Mouse (Mus musculus): ENCODE measurements around the gene Sag. TPM values are rescaled to one million over a fixed set of nuclear protein-coding genes. Genes with fewer than 3 reads are reported as not detected.

Sag gene
- polyA plus RNA-seq, 1 experiment from 2014 or later = 1.9 TPM

DNA sequence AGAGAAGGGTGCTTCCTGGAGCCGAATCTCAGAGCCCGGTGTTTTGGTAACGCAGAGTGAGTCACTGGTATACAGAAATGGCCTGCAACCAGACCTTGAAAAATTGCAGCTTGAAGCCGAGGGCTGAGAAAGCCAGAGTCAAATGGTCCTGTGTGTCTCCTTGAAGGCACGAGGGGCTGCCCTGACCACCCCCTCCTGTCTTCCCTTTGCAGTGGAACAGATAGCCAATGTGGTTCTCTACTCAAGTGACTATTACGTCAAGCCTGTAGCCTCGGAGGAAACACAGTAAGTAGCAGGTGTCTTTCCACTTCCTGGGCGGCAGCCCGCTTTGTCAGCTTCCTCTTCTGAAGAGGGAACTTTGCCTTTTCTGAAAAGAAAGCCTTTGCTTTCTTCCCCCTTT lies 24.7 kb downstream of the Sag start:
- Histone ChIP-seq H3K27me3 (replicated peaks; ENCODE audit: control insufficient read depth, insufficient read depth, low read length) (no peaks in the 10 kb centered on the region), H3K4me1 (replicated peaks; ENCODE audit: control insufficient read depth, insufficient read depth, low read length) (no peaks in the 10 kb centered on the region), H3K36me3 (ENCODE audit: control insufficient read depth, insufficient read depth) (no peaks in the 10 kb centered on the region), H3K4me2 (ENCODE audit: low read length) (no peak overlapping the region), H3K9me3 (ENCODE audit: control insufficient read depth, low read length) (no peaks in the 10 kb centered on the region), H3K9ac (replicated peaks; ENCODE audit: low read depth, low read length) (no peak overlapping the region), H3K4me3 (replicated peaks; ENCODE audit: low read length) (no peak overlapping the region), H3K27ac (ENCODE audit: low read length) (no peak overlapping the region)
- ATAC-seq = no peak
- 82% methylated on average over 9 of the region's 9 CpGs for WGBS

- no peak; the same call in 1 of the 2 replicates for ATAC-seq
- Histone ChIP-seq H3K27ac (ENCODE audit: low read length) (no peak overlapping the region), H3K4me3 (replicated peaks; ENCODE audit: low read length) (no peak overlapping the region), H3K9me3 (ENCODE audit: control insufficient read depth, low read length) (no peaks in the 10 kb centered on the region), H3K4me1 (replicated peaks; ENCODE audit: control insufficient read depth, insufficient read depth, low read length) (no peaks in the 10 kb centered on the region), H3K36me3 (ENCODE audit: control insufficient read depth, insufficient read depth) (no peaks in the 10 kb centered on the region), H3K27me3 (replicated peaks; ENCODE audit: control insufficient read depth, insufficient read depth, low read length) (no peaks in the 10 kb centered on the region), H3K9ac (replicated peaks; ENCODE audit: low read depth, low read length) (no peak overlapping the region), H3K4me2 (ENCODE audit: low read length) (no peak overlapping the region)
- 42% methylated on average over 7 of the region's 7 CpGs for WGBS
These were observed 25.6 kb downstream of the Sag start for GRCm38 (mm10) chr1:87828926-87829580.

- no peaks in the 10 kb centered on the region for H3K27me3 ChIP-seq (replicated peaks; ENCODE audit: control insufficient read depth, insufficient read depth, low read length)
- no peak overlapping the region for H3K4me3 ChIP-seq (replicated peaks; ENCODE audit: low read length)
- no peaks in the 10 kb centered on the region for H3K9me3 ChIP-seq (ENCODE audit: control insufficient read depth, low read length)
- no peak overlapping the region for H3K4me2 ChIP-seq (ENCODE audit: low read length)
- 61% methylated on average over 6 of the region's 6 CpGs for WGBS
- H3K4me1 ChIP-seq (replicated peaks; ENCODE audit: control insufficient read depth, insufficient read depth, low read length) = no peaks in the 10 kb centered on the region
- no peak for ATAC-seq
- no peak overlapping the region for H3K9ac ChIP-seq (replicated peaks; ENCODE audit: low read depth, low read length)
- H3K36me3 ChIP-seq (ENCODE audit: control insufficient read depth, insufficient read depth) = no peaks in the 10 kb centered on the region
- no peak overlapping the region for H3K27ac ChIP-seq (ENCODE audit: low read length)
These were observed 26.2 kb downstream of the Sag start for GRCm38 (mm10) chr1:87829621-87830211.

DNA sequence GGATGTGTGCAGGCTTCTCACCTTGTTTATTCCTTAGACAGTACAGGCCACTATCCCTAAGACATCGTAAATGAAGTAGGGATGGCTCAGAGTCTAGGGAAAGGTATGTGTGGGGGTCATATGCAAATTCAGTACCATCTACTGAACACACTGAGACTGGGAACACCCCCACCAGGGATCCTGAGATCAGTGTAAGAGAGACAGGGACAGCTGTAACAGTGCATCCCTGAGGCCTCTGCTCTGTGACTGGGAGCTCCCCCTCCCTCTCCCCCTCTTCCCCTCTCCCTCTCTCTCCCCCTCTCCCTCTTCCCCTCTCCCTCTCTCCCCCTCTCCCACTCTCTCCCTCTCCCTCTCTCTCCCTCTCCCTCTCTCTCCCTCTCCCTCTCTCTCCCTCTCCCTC lies 33.0 kb downstream of the Sag start:
- H3K4me1 ChIP-seq (replicated peaks; ENCODE audit: control insufficient read depth, insufficient read depth, low read length) = no peaks in the 10 kb centered on the region
- WGBS = 70% methylated on average over 1 of the region's 1 CpGs
- no peaks in the 10 kb centered on the region for H3K27me3 ChIP-seq (replicated peaks; ENCODE audit: control insufficient read depth, insufficient read depth, low read length)
- ATAC-seq = no peak
- no peaks in the 10 kb centered on the region for H3K9me3 ChIP-seq (ENCODE audit: control insufficient read depth, low read length)
- no peak overlapping the region for H3K4me2 ChIP-seq (ENCODE audit: low read length)
- no peak overlapping the region for H3K27ac ChIP-seq (ENCODE audit: low read length)
- H3K36me3 ChIP-seq (ENCODE audit: control insufficient read depth, insufficient read depth) = no peaks in the 10 kb centered on the region
- no peak overlapping the region for H3K4me3 ChIP-seq (replicated peaks; ENCODE audit: low read length)
- no peak overlapping the region for H3K9ac ChIP-seq (replicated peaks; ENCODE audit: low read depth, low read length)

DNA sequence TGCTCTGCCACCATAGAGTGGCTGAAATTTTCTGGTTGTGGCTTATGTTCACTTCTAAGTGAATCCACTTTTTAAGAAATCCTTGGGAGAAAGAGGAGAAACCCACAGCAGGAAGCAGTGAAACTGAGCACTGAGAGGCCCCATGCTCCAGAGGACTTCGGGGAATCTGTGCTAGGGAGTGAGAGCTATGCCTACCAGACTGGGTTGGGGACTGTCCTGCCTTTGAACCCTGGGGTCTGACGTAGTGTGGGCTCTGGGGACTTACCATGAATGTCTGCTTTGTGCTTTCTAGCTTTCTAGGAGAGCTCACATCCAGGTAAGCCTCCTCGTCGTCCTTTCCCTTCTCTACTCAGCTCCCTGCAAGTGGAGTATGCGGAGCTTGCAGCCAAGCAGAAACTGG lies 33.5 kb downstream of the Sag start:
- ATAC-seq = no peak
- Histone ChIP-seq H3K4me2 (ENCODE audit: low read length) (no peak overlapping the region), H3K36me3 (ENCODE audit: control insufficient read depth, insufficient read depth) (no peaks in the 10 kb centered on the region), H3K27me3 (replicated peaks; ENCODE audit: control insufficient read depth, insufficient read depth, low read length) (no peaks in the 10 kb centered on the region), H3K9ac (replicated peaks; ENCODE audit: low read depth, low read length) (no peak overlapping the region), H3K4me3 (replicated peaks; ENCODE audit: low read length) (no peak overlapping the region), H3K27ac (ENCODE audit: low read length) (no peak overlapping the region), H3K4me1 (replicated peaks; ENCODE audit: control insufficient read depth, insufficient read depth, low read length) (no peaks in the 10 kb centered on the region), H3K9me3 (ENCODE audit: control insufficient read depth, low read length) (no peaks in the 10 kb centered on the region)
- WGBS = 46% methylated on average over 5 of the region's 5 CpGs

- 89% methylated on average over 11 of the region's 11 CpGs for WGBS
- Histone ChIP-seq H3K27ac (ENCODE audit: low read length) (no peak overlapping the region), H3K36me3 (ENCODE audit: control insufficient read depth, insufficient read depth) (no peaks in the 10 kb centered on the region), H3K4me2 (ENCODE audit: low read length) (no peak overlapping the region), H3K27me3 (replicated peaks; ENCODE audit: control insufficient read depth, insufficient read depth, low read length) (no peaks in the 10 kb centered on the region), H3K9me3 (ENCODE audit: control insufficient read depth, low read length) (no peaks in the 10 kb centered on the region), H3K4me1 (replicated peaks; ENCODE audit: control insufficient read depth, insufficient read depth, low read length) (no peaks in the 10 kb centered on the region), H3K4me3 (replicated peaks; ENCODE audit: low read length) (no peak overlapping the region), H3K9ac (replicated peaks; ENCODE audit: low read depth, low read length) (no peak overlapping the region)
- no peak for ATAC-seq
These were observed 37.1 kb downstream of the Sag start for GRCm38 (mm10) chr1:87840411-87841208.

GRCm38 (mm10) chr1:87846801-87847474 lies 43.5 kb downstream of the Sag start:
- ATAC-seq = no peak
- WGBS = 76% methylated on average over 2 of the region's 2 CpGs

GRCm38 (mm10) chr1:87847475-87848168 lies 44.1 kb downstream of the Sag start:
- Histone ChIP-seq H3K36me3 (ENCODE audit: control insufficient read depth, insufficient read depth) (no peaks in the 10 kb centered on the region), H3K4me3 (replicated peaks; ENCODE audit: low read length) (no peak overlapping the region), H3K4me2 (ENCODE audit: low read length) (no peak overlapping the region), H3K9me3 (ENCODE audit: control insufficient read depth, low read length) (no peaks in the 10 kb centered on the region), H3K4me1 (replicated peaks; ENCODE audit: control insufficient read depth, insufficient read depth, low read length) (0 out of 2 replicates have a peak, but pooled peaks cover 5% of the 10 kb centered on the region), H3K27ac (ENCODE audit: low read length) (no peak overlapping the region), H3K27me3 (replicated peaks; ENCODE audit: control insufficient read depth, insufficient read depth, low read length) (no peaks in the 10 kb centered on the region), H3K9ac (replicated peaks; ENCODE audit: low read depth, low read length) (no peak overlapping the region)
- WGBS = 74% methylated on average over 4 of the region's 4 CpGs
- ATAC-seq = no peak

More at GRCm38 (mm10) chr1:87846801-87847474, 43.5 kb downstream of the Sag start:
- Histone ChIP-seq H3K36me3 (ENCODE audit: control insufficient read depth, insufficient read depth) (no peaks in the 10 kb centered on the region), H3K4me2 (ENCODE audit: low read length) (no peak overlapping the region), H3K27me3 (replicated peaks; ENCODE audit: control insufficient read depth, insufficient read depth, low read length) (no peaks in the 10 kb centered on the region), H3K4me3 (replicated peaks; ENCODE audit: low read length) (no peak overlapping the region), H3K9me3 (ENCODE audit: control insufficient read depth, low read length) (no peaks in the 10 kb centered on the region), H3K4me1 (replicated peaks; ENCODE audit: control insufficient read depth, insufficient read depth, low read length) (0 out of 2 replicates have a peak, but pooled peaks cover 3% of the 10 kb centered on the region), H3K9ac (replicated peaks; ENCODE audit: low read depth, low read length) (no peak overlapping the region), H3K27ac (ENCODE audit: low read length) (no peak overlapping the region)

Measured in forebrain, embryonic 16.5 days (tissue).